Mouse (Mus musculus): ENCODE results near the gene Gm20388.
"Not testable (repeated sequence)": the region's sequence is repeated elsewhere in the genome, so short reads cannot be mapped to it uniquely, and the experiment has no call there.

The Gm20388 gene

DNA sequence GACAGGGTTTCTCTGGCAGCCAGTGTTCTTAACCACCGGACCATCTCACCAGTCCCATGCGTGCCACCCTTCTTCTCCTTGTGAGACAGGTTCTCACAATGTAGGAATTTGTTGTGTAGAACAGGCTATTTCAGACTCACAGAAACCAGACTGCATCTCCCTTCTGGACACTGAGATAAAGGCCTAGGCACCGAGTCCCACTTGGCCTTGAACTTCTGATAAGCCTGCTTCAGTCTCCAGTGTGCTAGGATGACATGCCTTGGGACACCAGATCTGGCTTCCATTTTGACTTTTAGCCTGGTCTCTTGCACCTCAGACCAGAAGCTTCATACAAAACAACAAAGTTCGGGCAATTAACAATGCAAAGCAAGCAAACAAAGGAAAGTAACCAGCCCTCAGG is 1678.1 kb downstream of the Gm20388 start:
- DNase-seq (ENCODE audit: low read depth, low spot score), result peak; percentile 81

DNA sequence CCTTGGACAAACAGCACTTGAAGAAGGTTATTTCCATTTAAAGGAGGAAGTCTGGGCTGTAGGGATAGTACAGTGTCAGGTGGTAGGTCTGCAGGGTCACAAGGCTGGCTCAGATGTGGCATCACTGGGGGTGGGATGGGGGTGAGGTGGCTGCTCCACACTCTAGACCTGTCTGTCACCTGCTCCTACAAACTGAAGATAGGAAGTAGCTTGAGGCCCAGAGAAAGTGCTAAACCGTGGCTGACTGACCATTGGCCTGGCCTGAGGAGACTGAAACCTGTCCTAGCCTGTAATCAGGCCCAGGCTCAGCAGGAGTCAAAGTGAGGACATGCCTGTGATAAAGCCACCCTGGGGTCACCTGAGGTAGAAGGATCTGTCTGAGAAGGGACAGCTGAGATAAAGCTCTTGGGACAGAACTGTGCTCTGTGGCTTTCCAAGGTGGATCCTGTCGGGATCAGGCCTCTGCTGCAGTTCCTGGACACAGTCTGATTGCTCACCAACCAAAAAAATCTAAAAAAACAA is 1678.6 kb downstream of the Gm20388 start:
- peak; percentile 44 for DNase-seq (ENCODE audit: low read depth, low spot score)

DNA sequence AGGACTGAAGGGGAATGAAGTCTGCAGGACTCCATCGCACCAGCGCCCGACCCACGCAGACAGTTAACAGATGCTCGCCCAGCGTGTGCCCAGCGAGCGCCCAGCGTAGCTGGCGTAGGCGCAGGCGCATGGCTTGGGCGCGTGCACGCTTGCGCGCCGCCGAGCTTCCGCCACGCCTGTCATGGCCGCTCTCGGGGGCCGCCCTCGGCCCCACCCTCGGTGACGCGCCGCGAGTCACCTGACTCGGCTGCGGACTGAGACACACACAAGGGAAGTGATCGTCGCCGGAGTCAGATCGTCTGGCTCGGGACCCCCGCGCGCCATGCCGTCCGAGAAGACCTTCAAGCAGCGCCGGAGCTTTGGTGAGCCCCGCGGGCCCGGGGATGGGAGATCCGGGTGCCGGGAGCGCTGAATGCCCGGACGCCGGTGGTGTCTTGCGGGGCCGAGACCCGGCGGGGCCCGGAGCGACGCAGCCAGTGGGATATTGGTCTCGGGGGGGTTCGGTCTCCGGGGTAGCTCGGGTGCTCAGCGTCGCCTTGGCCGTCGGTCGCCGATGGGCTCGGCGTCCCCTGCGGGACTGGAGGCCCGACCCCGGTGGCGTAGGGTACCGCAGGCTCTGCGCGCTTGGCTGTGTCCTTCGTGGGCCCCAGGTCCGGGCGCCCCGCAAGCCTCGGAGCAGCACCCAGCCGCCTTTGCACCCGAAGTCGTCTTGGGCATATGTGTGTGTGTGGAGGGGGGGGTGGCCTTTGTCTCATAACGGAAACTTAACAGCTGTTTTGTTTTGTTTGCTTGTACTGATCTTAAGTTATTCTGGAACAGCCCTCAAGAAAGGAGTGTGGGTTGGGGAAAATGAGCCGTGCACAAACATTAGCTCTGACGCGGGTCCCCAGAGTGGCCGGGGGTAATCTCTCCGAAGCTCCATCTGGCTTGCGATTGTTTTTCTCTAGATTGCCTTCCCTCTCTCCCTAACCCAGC is 1679.8 kb downstream of the Gm20388 start, which contains the start of gene Map1lc3b:
TSS of gene Map1lc3b (plus strand) at position 159 of the 975 bp plus-strand sequence.
- peak; percentile 90 for DNase-seq (ENCODE audit: low read depth, low spot score)

DNA sequence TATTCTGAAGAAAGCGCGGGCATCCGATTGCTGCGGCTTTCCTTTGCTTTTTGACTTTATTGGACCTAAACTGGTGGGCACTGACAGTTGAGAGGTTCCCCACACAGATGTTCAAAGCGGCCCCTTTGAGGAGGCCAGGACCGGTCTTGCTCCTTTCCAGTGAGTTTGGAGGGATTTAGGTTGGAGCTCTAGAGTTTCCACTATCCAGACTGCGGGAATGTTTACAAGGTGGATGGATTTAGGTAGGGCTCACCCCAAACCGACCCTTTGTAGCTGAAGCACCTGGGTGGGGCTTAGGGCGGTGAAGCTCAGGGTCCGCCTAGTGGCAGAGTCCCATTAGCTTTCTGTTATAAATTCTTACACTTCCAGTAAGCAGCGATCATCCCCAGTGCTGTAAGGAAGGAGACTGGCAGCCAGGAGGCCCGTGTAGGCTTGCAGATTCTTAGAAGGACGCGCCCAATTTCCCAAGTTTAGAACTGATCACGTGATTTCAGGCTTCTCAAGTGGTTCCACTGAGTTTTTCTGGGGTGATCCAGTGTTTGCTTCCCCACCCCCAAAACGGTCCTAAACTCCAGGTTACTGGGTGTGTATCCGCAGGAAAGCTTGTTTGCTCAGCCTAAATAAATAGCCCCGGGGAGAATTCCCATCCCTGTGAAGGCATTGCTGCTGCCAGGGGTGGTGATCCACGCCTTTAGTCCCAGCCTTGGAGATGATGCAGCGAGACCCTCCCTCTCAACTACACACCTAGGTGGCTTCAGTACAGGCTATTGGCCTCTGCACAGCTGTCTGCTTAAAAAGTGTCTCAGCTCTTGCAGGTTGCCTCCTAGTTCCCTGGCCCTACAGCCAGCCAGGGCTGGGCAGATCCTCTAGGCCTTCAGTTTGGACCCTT is 1680.8 kb downstream of the Gm20388 start:
- DNase-seq (ENCODE audit: low read depth, low spot score), result peak; percentile 64

DNA sequence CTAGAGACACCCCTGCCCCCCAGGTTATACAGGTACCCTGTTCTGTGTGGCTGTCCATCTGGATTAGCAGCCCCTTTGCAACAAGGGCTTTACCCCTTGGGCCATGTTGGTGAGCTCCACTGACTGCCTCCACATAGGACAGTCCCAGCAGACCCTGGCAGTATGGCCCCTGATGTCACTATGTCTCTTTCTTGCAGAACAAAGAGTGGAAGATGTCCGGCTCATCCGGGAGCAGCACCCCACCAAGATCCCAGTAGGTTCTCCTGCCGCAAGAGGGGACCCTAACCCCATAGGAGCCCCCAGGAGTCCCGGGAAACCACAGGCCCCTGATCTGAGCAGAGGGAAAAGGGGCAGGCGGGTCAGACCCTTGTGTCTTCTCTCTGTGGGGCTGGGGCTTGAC is 1682.7 kb downstream of the Gm20388 start:
- DNase-seq (ENCODE audit: low read depth, low spot score), result no peak

DNA sequence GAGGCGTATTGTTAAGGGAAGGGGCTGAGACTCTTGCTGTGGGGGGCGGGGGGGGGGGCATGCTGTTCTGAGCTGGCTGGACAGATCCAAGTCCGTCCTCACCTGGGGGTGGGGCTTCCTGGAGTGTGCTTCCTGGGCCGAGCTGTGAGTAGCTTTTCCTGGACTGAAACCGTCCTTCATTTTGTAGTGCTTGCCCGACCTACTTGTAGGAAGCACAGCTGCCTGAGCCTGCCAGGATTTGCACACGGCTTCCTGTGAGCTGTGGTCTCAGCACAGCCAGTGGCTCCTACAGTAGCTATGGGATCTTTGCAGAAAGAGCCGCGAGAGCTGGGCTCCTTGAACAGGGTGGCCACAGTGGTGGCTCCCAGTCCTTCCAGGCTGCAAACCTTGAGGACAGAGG is 1683.3 kb downstream of the Gm20388 start:
- no peak for DNase-seq (ENCODE audit: low read depth, low spot score)

DNA sequence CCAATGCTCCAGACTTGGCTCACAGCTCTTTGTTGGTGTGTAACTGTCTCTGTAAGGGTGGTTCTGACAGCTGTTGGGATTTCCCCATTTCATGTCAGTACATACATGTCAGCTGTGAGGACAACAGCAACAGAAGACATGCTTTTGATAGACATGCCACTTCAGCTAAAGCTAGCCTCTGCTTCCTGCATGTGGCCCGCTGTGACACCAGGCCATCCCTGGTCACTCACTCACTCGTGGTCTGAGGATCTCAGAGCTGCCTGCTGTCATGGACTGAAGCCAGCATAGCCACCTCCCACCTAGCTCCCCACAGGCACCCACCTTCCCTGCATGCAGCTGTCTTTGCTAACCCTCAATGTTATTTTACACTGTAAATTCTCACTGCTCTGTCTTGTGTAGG is 1686.9 kb downstream of the Gm20388 start:
- not testable (repeated sequence) for DNase-seq (ENCODE audit: low read depth, low spot score)

DNA sequence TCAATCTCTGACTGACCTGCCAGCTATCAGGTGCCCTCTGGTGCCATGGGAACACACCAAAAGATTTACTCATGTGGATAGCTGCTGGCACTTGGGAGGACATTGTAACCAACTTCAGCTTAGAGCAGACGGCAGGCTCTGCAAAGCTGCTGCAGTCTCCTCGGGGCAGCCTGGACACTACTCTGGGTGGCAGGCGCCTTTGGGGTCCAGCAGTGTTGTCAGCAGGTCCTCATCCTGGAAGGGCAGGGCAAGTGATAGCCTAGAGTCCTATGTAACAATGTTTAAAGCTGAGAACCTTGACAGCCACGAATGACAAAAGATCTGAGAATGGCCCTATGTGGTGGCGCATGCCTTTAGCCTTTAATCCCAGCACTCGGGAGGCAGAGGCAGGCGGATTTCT is 1687.5 kb downstream of the Gm20388 start:
- DNase-seq (ENCODE audit: low read depth, low spot score), result no peak

DNA sequence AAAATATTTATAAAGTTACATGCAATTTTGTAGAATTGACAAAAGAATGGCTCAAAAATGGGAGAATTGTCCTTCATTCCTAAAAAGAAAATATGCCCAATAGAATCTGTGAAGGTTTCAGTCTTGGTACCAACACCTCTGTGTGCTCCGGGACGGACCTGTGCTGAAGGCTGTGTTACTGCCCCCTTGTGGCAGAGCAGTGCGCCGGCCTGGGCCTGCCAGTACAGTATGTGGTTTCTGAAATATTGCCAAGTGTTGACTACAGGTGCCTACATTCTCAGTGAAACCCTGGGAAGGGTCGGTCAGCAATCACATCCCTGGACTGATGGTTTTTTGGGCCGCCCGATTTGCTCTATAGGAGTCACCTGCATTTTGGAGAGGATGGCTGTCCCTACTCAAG is 1688.3 kb downstream of the Gm20388 start:
- peak; percentile 54 for DNase-seq (ENCODE audit: low read depth, low spot score)

DNA sequence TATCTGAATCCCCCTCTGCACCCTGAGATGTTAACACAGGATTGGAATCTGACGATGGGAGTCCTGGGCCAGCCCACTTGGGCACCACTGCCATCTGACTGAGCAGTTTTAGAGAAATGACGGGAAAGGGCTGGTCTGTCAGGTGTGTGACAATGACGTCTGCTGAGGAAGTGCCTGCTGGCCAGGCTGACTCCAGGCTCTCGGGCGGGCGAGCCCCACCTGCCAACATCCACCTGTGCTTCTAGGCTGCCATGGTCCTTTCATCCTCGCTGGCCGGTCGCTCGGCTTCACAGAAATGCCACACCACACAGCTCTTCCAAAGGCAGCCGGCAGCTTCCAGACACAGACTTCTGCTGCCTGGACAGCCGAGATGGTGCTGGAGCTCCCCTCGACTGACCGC is 1689.2 kb downstream of the Gm20388 start:
- DNase-seq (ENCODE audit: low read depth, low spot score), result no peak

DNA sequence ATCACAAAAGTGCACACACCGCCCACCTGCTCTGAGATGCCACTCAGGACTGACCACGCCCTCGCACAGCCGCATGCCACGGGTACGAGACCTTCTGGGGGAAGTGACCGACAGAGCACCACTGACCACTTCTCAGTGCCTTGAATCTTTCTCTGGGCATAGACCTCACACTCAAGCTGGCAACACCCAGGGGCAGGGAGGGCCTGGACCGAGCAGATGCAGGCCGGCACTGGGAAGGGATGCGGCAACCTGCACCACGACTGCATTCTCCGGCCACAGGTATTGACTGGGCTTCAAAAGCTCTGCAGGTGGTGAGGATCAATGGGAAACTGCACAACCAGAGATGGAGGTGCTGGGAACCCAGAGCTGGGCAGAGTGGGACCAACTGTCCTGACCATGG is 1691.8 kb downstream of the Gm20388 start:
- no peak for DNase-seq (ENCODE audit: low read depth, low spot score)

DNA sequence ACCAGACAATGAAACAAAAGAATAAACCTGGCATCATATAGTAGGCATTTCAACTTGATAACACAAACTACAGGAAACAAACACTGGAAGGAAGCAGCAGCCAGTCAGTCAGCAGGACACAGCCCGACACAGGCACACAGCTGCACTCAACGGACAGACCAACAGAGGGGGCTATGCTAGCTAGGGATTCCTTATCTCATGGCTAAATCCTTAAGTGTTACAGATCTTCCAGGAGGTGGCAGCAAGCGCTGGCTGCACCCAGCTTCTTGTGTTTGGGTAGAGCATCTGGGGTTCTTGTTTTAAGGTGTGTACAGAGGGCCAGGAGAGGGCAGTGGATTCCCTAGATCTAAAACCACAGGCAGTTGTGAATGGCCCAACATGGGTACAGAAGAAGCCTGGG is 1692.2 kb downstream of the Gm20388 start:
- no peak for DNase-seq (ENCODE audit: low read depth, low spot score)

DNA sequence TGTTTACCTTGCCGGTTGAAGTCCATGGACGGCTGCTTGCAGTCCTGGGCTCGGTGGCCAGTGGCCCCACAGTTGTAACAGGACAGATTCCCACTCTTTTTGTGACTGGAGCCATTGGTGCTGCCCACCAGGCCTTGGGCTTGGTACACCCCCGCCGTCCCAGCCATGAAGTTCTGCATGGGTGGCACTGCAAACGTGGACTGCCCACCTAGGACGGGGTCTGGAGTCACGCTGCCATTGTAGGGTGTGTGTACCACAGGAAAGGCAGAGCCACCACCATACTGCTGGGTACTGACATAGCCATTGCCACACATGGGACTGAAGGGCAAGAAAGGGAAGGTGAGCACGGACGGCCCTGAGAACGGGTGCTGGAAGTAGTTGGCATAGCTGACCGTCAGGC is 1693.2 kb downstream of the Gm20388 start:
- DNase-seq (ENCODE audit: low read depth, low spot score), result no peak

DNA sequence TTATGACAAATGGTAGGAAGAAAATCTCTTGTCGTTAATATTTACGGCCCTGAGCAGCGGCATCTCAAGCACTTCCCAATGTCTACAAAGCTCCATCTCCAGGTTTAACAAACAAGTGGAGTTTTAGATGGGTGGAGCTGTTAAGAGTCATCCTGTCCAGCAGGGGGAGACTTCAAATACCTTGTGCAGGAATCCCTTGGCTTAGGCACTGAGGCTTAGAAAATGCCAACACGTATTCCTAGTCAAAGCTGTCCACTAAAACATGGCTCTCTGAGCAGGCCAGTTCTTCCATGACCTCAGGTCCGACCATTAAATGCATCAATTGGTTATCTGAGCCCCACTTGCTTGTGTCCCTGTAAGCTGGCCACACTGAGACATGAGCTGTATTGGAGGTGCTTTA is 1697.0 kb downstream of the Gm20388 start:
- DNase-seq (ENCODE audit: low read depth, low spot score), result no peak

DNA sequence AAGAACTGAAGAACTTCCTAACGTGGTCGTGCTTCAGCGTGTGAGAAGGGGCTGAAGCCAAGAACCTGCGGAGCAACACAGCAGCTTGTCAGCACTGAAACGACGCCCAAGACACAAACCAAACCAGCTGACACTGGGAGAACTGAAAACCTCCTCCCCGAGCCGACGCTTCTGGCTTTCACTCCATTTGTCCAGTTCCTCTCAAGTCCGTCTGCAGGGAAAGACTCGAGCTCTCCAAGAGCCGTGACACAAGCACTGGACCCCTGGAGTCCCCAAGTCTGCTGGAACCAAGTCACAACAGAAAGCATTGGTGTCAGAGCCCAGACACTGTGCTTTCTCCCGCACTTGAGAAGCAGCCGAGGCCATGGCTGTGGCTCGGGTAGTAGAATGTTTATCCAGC is 1698.6 kb downstream of the Gm20388 start:
- no peak for DNase-seq (ENCODE audit: low read depth, low spot score)

DNA sequence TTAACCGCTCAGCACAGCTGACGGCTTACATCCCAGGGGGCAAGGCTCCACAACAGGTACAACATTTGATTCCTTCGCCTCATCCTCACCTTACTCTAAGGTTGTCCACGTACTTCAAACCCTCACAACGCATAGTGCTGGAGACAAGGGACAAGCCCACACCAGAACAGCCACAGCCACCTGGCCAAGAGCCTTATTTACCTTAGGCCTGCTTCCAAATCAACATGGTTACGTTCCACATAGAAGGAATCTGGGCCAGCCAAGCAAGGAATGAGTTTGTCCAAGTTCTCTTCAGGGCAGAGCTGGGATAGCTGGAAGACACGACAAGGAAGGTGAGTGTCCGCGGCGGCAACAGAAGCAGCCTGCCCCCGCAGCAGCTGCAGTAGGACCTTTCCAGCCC is 1699.3 kb downstream of the Gm20388 start:
- no peak for DNase-seq (ENCODE audit: low read depth, low spot score)

DNA sequence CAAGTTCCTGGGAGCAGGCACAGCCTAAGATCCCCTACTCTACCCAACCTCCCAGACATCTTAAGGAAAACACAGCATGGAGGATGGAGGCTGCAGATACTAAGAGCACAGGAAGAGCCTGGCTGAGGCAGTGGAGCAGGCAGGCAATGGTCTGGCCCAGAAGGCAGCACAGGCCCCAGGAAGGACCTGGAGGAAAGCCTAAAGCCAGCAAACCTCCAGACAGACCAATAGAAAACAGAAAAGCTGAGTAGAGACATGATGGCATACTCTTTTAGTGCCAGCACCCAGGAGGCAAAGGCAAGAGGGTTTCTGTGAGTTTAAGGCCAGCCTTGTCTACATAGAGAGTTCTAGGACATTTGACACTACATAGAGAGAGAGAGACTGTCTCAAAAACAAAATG is 1702.8 kb downstream of the Gm20388 start:
- no peak for DNase-seq (ENCODE audit: low read depth, low spot score)

DNA sequence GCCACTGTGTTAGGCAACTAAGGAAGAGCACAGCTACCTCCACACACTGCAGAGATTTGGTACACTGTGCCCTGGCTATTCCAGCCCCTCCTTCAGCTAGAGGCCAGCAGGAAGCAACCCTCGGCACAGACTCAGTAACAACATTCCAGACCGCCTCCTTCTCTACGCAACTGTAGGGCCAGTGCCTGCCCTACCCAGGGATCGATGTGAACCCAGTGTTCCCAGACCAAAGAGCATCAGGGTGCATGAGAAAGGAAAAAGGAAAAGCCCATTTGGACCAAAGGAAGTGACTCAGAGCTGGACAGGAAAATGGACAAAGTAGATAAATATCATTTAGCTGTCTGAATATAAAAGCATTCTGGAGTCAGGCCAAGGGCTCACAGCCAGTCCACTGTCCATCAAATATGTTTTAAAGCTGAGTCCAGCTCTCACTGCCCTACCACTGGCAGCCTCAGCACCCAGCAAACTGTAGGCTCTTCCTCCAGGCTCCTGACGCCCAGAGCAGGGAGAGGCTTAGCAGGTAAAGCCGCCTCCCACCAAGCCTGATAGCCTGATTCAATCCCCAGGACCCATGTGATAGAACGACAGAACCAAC is 1708.9 kb downstream of the Gm20388 start:
- DNase-seq (ENCODE audit: low read depth, low spot score), result no peak

DNA sequence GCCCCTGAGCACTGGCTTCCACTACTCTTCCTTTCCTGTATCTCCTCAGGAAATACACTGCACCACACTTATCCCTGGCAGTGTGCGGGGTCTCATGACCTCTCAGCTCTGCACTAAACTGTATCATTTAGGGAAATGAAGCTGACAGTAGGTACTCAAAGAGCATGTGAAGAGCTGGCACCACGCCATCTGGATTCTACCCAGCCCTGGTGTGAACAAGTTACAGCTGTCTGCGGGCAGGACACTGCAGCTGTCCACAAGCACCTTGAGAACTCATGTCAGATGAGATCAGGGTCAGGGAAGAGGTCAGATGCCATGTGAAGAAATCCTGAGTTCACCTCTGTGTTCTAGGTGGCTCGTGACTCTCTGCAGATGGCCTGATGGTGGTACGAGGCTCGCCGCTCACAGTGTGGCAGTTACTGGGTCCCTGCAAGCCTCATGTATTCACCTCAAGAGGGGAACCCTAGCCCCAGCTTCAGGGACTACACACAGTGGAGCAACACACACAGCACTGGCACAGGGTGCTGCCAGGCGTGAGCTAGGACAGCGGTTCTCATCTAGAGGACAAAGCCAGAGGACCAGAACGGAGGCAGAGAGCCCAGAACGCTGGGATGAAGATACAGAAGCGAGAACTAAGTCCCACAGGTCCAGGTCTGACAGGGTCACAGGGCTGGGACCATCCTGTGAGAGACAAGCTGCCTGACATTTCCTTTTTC is 1710.3 kb downstream of the Gm20388 start:
- no peak for DNase-seq (ENCODE audit: low read depth, low spot score)

DNA sequence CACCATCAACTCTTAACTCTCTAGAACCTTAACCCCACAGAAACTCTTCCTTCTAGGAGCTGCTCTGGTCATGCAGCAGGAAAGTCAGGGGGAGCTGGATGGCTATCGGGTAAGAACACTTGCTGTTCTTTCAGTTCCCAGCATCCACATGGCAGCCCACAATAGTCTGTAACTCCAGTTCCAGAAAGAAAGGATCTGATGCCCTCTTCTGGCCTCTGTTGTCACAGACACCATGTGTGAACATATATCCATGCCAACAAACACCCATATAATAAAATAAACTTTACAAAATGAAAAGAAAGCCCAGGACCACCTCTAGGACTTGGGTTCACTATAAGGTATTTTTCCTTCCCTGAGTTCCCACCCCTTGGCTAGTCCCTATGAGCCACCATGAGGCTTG is 1711.2 kb downstream of the Gm20388 start:
- no peak for DNase-seq (ENCODE audit: low read depth, low spot score)

DNA sequence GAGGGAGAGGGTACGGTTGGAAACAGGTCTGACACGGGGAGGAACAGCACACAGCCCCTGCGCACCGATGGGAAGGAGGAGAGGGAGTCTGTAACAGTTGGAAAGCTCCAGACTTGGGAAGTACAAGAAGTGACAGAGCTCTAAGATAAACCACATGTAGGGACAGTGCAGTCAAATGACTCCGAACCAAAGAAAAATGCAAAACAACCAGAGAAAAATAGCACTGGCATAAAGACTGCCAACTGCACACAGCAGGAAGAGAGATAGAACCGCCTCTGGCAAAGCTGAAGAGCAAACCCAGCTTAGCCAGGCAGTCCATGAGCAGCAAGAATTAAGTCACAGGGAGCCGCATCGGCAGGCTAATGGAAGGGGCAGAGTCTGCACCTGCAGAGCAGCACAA is 1712.4 kb downstream of the Gm20388 start:
- DNase-seq (ENCODE audit: low read depth, low spot score), result no peak

All from c-Kit-negative CD71-positive TER-119-positive erythroid progenitor cells, embryonic 14.5 days (primary cell).